Mouse (Mus musculus) ES-E14 (cell line): ENCODE measurements around the gene Rbfox3. TPM values are rescaled to one million over a fixed set of nuclear protein-coding genes. Genes with fewer than 3 reads are reported as not detected.

ENCODE experiments used
- DNase-seq: peaks from one replicate; pipeline ENCODE4 v3.0.0-alpha.2; 2013; ENCODE audit warnings: low read depth, low spot score
- H3K27ac ChIP-seq: 2 replicates; pipeline ENCODE4 v1.5.1; 2012; ENCODE audit warnings: low read depth, mild to moderate bottlenecking, low read length, moderate library complexity, mixed read lengths; ENCODE audit not compliant: poor library complexity, insufficient read depth, severe bottlenecking
- H3K36me3 ChIP-seq: 2 replicates; pipeline ENCODE4 v1.6.1; 2012; ENCODE audit warnings: mild to moderate bottlenecking, low read length, moderate library complexity, mixed read lengths; ENCODE audit not compliant: control insufficient read depth, poor library complexity, insufficient read depth, severe bottlenecking
- H3K4me1 ChIP-seq, 2 experiments: fragments of 150-350 bp in 1 of 2; sonication (generic) in 1 of 2; 2 replicates each; pipeline ENCODE4 v1.6.1; 2012; ENCODE audit warnings: low read length in 2 of 2, mild to moderate bottlenecking in 1 of 2, mixed read lengths in 1 of 2; ENCODE audit not compliant: control insufficient read depth in 2 of 2, insufficient read depth in 2 of 2, poor library complexity in 1 of 2
- H3K4me3 ChIP-seq, 2 experiments: fragments of 150-350 bp in 1 of 2; sonication (generic) in 1 of 2; 2 replicates each; pipeline ENCODE4 v1.5.1; 2012; ENCODE audit warnings: low read length in 2 of 2, low read depth in 1 of 2, mild to moderate bottlenecking in 1 of 2, mixed read lengths in 1 of 2; ENCODE audit not compliant: insufficient read depth in 1 of 2, poor library complexity in 1 of 2, severe bottlenecking in 1 of 2
- H3K9ac ChIP-seq: 2 replicates; pipeline ENCODE4 v1.6.1; 2012; ENCODE audit warnings: low read depth, mild to moderate bottlenecking, low read length, mixed read lengths; ENCODE audit not compliant: poor library complexity, insufficient read depth, severe bottlenecking
- H3K9me3 ChIP-seq: fragments of 150-350 bp; sonication (generic); 2 replicates; pipeline ENCODE4 v1.6.1; 2012; ENCODE audit warnings: low read depth, mild to moderate bottlenecking, low read length; ENCODE audit not compliant: control insufficient read depth, insufficient read depth
- CHD2 ChIP-seq: IDR thresholded peaks from 2 replicates; pipeline ENCODE4 v1.6.1; 2014; ENCODE audit warnings: mild to moderate bottlenecking, low read depth, low read length, inconsistent platforms
- HCFC1 ChIP-seq: IDR thresholded peaks from 2 replicates; pipeline ENCODE4 v1.6.1; 2012; ENCODE audit warnings: low read length, inconsistent platforms, borderline replicate concordance; ENCODE audit not compliant: insufficient read depth
- MAFK ChIP-seq: IDR thresholded peaks from 2 replicates; pipeline ENCODE4 v1.6.1; 2014; ENCODE audit warnings: mild to moderate bottlenecking, low read depth, low read length, inconsistent platforms; ENCODE audit not compliant: insufficient read depth
- ZC3H11A ChIP-seq: IDR thresholded peaks from 2 replicates; pipeline ENCODE4 v1.6.1; 2012; ENCODE audit warnings: low read depth, mild to moderate bottlenecking, inconsistent platforms, low read length, borderline replicate concordance
- ZNF384 ChIP-seq: IDR thresholded peaks from 2 replicates; pipeline ENCODE4 v1.6.1; 2012; ENCODE audit warnings: low read depth, low read length, inconsistent platforms
- in situ Hi-C, 2 experiments: fragments of 600-800 bp; cut with MboI; formaldehyde crosslinking; loops; one replicate each; pipeline ENCODE4 v1.15.1; 2025; ENCODE audit warnings: low sequenced_read_pairs in 2 of 2, inconsistent platforms in 1 of 2; ENCODE audit not compliant: unreplicated experiment in 2 of 2
- total RNA-seq: library from RNA; depleted of rRNA; stranded (reverse); fragments of 300-350 nt; gene quantifications from 2 replicates; pipeline ENCODE4 v1.2.3, GENCODE M21; 2012

The Rbfox3 gene
- total RNA-seq, 1 experiment = 0.45 TPM

GRCm38 (mm10) chr11:118528761-118529160, 382.6 kb downstream of the Rbfox3 start:
- in situ Hi-C loops = no loop called here
- H3K27ac ChIP-seq = no peak overlapping the region
- DNase-seq = no peak
- no peaks in the 10 kb centered on the region for H3K9me3 ChIP-seq
- H3K9ac ChIP-seq = no peak overlapping the region
- no peaks in the 10 kb centered on the region for H3K36me3 ChIP-seq
- no peak overlapping the region for H3K4me3 ChIP-seq
- TF ChIP-seq CHD2 (no peak), ZNF384 (no peak), ZC3H11A (no peak), MAFK (no peak), HCFC1 (no peak)
- H3K4me1 ChIP-seq = peaks cover 0 to 6% of the 10 kb centered on the region in 2 experiments; a peak in 1 of 4 replicates

GRCm38 (mm10) chr11:118525059-118525458, 386.3 kb downstream of the Rbfox3 start:
- Histone ChIP-seq H3K4me1 (peaks cover 0 to 2% of the 10 kb centered on the region in 2 experiments; a peak in 1 of 4 replicates), H3K9ac (no peak overlapping the region), H3K27ac (no peak overlapping the region), H3K9me3 (no peaks in the 10 kb centered on the region), H3K4me3 (no peak overlapping the region), H3K36me3 (no peaks in the 10 kb centered on the region)
- in situ Hi-C loops = no loop called here
- no peak for DNase-seq
- TF ChIP-seq MAFK (no peak), CHD2 (no peak), ZC3H11A (no peak), HCFC1 (no peak), ZNF384 (no peak)

GRCm38 (mm10) chr11:118523496-118524145, 387.8 kb downstream of the Rbfox3 start:
- H3K4me3 ChIP-seq = no peak overlapping the region
- TF ChIP-seq ZNF384 = no peak
- no peaks in the 10 kb centered on the region for H3K36me3 ChIP-seq
- H3K27ac ChIP-seq = no peak overlapping the region
- peaks cover 0 to 2% of the 10 kb centered on the region in 2 experiments; a peak in 1 of 4 replicates for H3K4me1 ChIP-seq
- DNase-seq = no peak
- H3K9ac ChIP-seq = no peak overlapping the region
- H3K9me3 ChIP-seq = no peaks in the 10 kb centered on the region
- in situ Hi-C loops = no loop called here

- no peak for DNase-seq
- H3K4me1 ChIP-seq = peaks cover 1 to 6% of the 10 kb centered on the region in 2 experiments; a peak in 1 of 4 replicates
- no peak overlapping the region for H3K27ac ChIP-seq
- in situ Hi-C loops = no loop called here
- no peak overlapping the region for H3K9ac ChIP-seq
- no peaks in the 10 kb centered on the region for H3K9me3 ChIP-seq
- H3K36me3 ChIP-seq = no peaks in the 10 kb centered on the region
- TF ChIP-seq MAFK = no peak
- no peak for TF ChIP-seq ZC3H11A
- TF ChIP-seq HCFC1 = no peak
- TF ChIP-seq CHD2 = no peak
- TF ChIP-seq ZNF384 = no peak
- no peak overlapping the region for H3K4me3 ChIP-seq
These were observed 390.5 kb downstream of the Rbfox3 start for GRCm38 (mm10) chr11:118520932-118521331.

GRCm38 (mm10) chr11:118520251-118520650, 391.1 kb downstream of the Rbfox3 start:
- H3K4me3 ChIP-seq = no peak overlapping the region
- no peak overlapping the region for H3K9ac ChIP-seq
- no peaks in the 10 kb centered on the region for H3K9me3 ChIP-seq
- in situ Hi-C loops = no loop called here
- peaks cover 1 to 6% of the 10 kb centered on the region in 2 experiments; a peak in 1 of 4 replicates for H3K4me1 ChIP-seq
- DNase-seq = no peak
- TF ChIP-seq ZNF384 (no peak), HCFC1 (no peak)
- no peaks in the 10 kb centered on the region for H3K36me3 ChIP-seq
- no peak overlapping the region for H3K27ac ChIP-seq
